Mouse (Mus musculus) heart, embryonic 12.5 days (tissue): ENCODE measurements around the gene Elob. TPM values are rescaled to one million over a fixed set of nuclear protein-coding genes. Genes with fewer than 3 reads are reported as not detected.

ENCODE experiments used
- ATAC-seq: fragments of 200-750 bp; cut with Nextera tagmentation; 2 replicates; pipeline ENCODE4 v1.8.0; 2017; ENCODE audit warnings: moderate TSS enrichment, moderate library complexity; ENCODE audit not compliant: insufficient number of reproducible peaks, low FRiP score
- H3K27ac ChIP-seq: fragments of 300-500 bp; sonication (generic); 2 replicates; pipeline ENCODE4 v1.5.1; 2016; ENCODE audit warnings: mild to moderate bottlenecking, moderate library complexity; ENCODE audit not compliant: poor library complexity, severe bottlenecking
- H3K27me3 ChIP-seq: fragments of 300-500 bp; sonication (generic); replicated peaks from 2 replicates; pipeline ENCODE4 v1.6.1; 2016; ENCODE audit warnings: mild to moderate bottlenecking, moderate library complexity
- H3K36me3 ChIP-seq: fragments of 300-500 bp; sonication (generic); 2 replicates; pipeline ENCODE4 v1.6.1; 2016; ENCODE audit warnings: mild to moderate bottlenecking, moderate library complexity
- H3K4me1 ChIP-seq: fragments of 300-500 bp; sonication (generic); replicated peaks from 2 replicates; pipeline ENCODE4 v1.6.1; 2016; ENCODE audit warnings: mild to moderate bottlenecking
- H3K4me2 ChIP-seq: fragments of 300-500 bp; sonication (generic); 2 replicates; pipeline ENCODE4 v1.6.1; 2016; ENCODE audit warnings: mild to moderate bottlenecking, moderate library complexity
- H3K4me3 ChIP-seq: fragments of 300-500 bp; sonication (generic); 2 replicates; pipeline ENCODE4 v1.5.1; 2016; ENCODE audit warnings: mild to moderate bottlenecking
- H3K9ac ChIP-seq: fragments of 300-500 bp; sonication (generic); 2 replicates; pipeline ENCODE4 v1.6.1; 2016; ENCODE audit warnings: mild to moderate bottlenecking, moderate library complexity
- H3K9me3 ChIP-seq: fragments of 300-500 bp; sonication (generic); replicated peaks from 2 replicates; pipeline ENCODE4 v1.6.1; 2016; ENCODE audit warnings: mild to moderate bottlenecking, moderate library complexity
- WGBS: fragments of 180-500 bp; shearing (Covaris S2); methylation state at CpG from one replicate; pipeline ENCODE4 v1.1.7; 2016; 5-methylcytosine and 5-hydroxymethylcytosine counted together
- polyA plus RNA-seq: library from polyadenylated mRNA; unstranded; fragments of >200 nt; fragmentation: Nextera tagmentation; extraction: Ambion mirVana; gene quantifications from 2 replicates; pipeline ENCODE4 v1.2.1, GENCODE M21; 2016

Gene Elob
- polyA plus RNA-seq, 1 experiment from 2014 or later, result 903 TPM

DNA sequence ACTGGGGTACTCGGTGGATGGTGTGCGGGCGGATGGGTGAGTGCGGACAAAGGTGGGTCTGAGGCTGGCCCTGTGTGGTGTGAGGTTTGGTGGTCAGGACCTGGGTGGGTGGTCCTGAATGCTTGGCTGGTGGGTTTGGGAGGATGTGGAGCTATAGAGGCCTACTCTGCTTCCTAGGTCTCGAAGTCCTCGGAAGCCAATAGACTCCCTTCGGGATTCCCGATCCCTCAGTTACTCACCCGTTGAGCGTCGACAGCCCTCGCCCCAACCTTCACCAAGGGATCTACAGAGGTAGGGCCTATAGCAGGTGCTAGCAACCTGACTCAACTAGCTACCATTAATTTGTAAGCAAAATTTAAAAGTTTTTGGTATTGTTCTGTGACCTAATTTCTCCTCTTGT, 5.3 kb downstream of the Elob start:
- Histone ChIP-seq H3K27me3 (no peaks in the 10 kb centered on the region), H3K36me3 (peaks cover 86% of the 10 kb centered on the region), H3K4me1 (peaks cover 15% of the 10 kb centered on the region), H3K9ac (no peak overlapping the region), H3K27ac (no peak overlapping the region), H3K4me2 (no peak overlapping the region), H3K9me3 (peaks cover 9% of the 10 kb centered on the region), H3K4me3 (no peak overlapping the region)
- WGBS, result 93% methylated on average over 12 of the region's 12 CpGs
- ATAC-seq, result no peak

DNA sequence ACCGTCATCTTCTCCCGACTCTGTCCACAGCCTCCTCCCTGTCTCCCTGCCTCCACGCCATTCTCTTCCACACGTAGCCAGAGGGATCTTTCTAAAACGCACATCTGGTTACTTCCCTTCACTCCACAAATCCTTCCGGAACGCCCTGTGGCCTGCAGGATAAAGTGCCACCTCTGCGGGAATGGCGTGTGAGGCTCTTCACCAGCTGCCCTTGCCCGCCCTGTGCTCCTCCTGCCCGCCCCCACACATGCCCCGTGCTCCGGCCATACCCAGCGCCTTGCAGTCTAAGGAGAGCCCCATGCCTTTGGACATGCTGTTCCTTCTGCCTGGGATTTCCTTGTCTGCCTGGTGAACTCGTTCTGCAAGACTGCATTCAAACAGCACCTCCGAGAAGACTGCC, 5.9 kb downstream of the Elob start:
- no peaks in the 10 kb centered on the region for H3K27me3 ChIP-seq
- no peak overlapping the region for H3K9ac ChIP-seq
- WGBS, result 79% methylated on average over 16 of the region's 16 CpGs
- H3K27ac ChIP-seq, result no peak overlapping the region
- no peak overlapping the region for H3K4me3 ChIP-seq
- peaks cover 92% of the 10 kb centered on the region for H3K36me3 ChIP-seq
- peaks cover 13% of the 10 kb centered on the region for H3K4me1 ChIP-seq
- H3K9me3 ChIP-seq, result peaks cover 14% of the 10 kb centered on the region
- H3K4me2 ChIP-seq, result no peak overlapping the region
- no peak for ATAC-seq

DNA sequence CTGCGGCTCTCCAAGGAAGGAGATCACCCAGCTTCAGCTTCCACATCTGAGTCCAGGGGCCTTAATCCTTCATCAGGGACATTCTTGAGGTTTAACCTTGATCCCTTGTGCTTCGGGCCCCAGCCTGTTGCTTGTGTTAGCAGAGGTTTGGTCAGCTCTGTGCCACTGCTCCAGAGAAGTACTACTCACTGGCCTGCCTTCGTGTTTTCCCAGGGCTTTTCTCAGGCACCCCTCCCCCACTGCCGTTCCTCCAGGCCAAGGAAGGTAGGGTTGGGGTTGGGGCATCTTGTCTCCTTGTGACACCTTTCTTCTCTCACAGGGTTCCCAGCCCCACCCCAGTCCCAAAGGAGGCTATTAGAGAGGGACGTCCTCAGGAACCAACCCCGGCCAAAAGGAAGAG, 6.8 kb downstream of the Elob start:
- Histone ChIP-seq H3K9me3 (peaks cover 14% of the 10 kb centered on the region), H3K9ac (no peak overlapping the region), H3K27me3 (no peaks in the 10 kb centered on the region), H3K27ac (no peak overlapping the region), H3K4me2 (no peak overlapping the region), H3K4me1 (0 out of 2 replicates have a peak, but pooled peaks cover 5% of the 10 kb centered on the region), H3K36me3 (peaks cover 98% of the 10 kb centered on the region), H3K4me3 (no peak overlapping the region)
- ATAC-seq, result no peak
- WGBS, result 67% methylated on average over 6 of the region's 6 CpGs

DNA sequence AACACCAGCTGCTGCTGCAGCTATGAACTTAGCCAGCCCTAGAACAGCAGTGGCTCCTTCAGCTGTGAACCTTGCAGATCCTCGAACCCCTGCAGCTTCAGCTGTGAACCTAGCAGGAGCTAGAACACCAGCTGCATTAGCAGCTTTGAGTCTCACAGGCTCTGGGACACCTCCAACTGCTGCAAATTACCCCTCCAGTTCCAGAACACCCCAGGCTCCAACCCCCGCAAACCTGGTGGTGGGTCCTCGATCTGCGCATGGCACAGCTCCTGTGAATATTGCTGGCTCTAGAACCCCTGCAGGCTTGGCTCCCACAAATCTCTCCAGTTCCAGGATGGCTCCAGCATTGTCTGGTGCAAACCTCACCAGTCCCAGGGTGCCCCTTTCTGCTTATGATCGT, 8.2 kb downstream of the Elob start:
- Histone ChIP-seq H3K36me3 (peaks cover 99% of the 10 kb centered on the region), H3K4me3 (no peak overlapping the region), H3K27me3 (no peaks in the 10 kb centered on the region), H3K27ac (no peak overlapping the region), H3K9ac (no peak overlapping the region), H3K4me1 (0 out of 2 replicates have a peak, but pooled peaks cover 4% of the 10 kb centered on the region), H3K4me2 (no peak overlapping the region), H3K9me3 (peaks cover 14% of the 10 kb centered on the region)
- WGBS, result 94% methylated on average over 5 of the region's 5 CpGs
- ATAC-seq, result no peak

DNA sequence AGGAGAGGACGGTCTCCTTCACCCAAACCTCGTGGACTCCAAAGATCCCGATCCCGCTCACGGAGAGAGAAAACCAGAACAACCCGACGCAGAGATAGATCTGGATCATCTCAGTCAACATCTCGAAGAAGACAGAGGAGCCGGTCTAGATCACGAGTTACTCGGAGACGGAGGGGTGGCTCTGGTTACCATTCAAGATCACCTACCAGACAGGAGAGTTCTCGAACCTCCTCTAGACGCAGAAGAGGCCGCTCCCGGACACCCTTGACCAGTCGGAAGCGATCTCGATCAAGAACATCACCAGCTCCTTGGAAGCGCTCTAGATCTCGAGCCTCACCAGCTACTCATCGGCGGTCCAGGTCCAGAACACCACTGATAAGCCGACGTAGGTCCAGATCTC, 9.7 kb downstream of the Elob start:
- peaks cover 98% of the 10 kb centered on the region for H3K36me3 ChIP-seq
- peaks cover 19% of the 10 kb centered on the region for H3K9me3 ChIP-seq
- no peaks in the 10 kb centered on the region for H3K27me3 ChIP-seq
- H3K9ac ChIP-seq, result no peak overlapping the region
- no peak overlapping the region for H3K4me3 ChIP-seq
- H3K4me2 ChIP-seq, result no peak overlapping the region
- no peak for ATAC-seq
- no peak overlapping the region for H3K27ac ChIP-seq
- 0 out of 2 replicates have a peak, but pooled peaks cover 4% of the 10 kb centered on the region for H3K4me1 ChIP-seq
- 98% methylated on average over 25 of the region's 25 CpGs for WGBS

DNA sequence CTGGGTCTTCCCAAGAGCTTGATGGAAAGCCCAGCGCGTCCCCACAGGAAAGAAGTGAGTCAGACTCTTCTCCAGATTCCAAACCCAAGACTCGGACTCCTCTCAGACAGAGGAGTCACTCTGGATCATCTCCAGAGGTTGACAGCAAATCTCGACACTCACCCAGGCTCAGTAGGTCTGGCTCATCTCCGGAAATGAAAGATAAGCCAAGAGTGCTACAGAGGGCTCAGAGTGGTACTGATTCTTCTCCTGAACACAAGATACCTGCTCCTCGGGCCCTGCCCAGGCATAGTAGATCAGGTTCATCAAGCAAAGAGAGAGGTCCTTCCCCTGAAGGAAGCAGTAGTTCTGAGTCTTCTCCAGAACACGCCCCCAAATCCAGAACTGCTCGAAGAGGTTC, 10.4 kb downstream of the Elob start:
- no peak overlapping the region for H3K4me2 ChIP-seq
- 0 out of 2 replicates have a peak, but pooled peaks cover 4% of the 10 kb centered on the region for H3K4me1 ChIP-seq
- ATAC-seq, result no peak
- H3K9me3 ChIP-seq, result peaks cover 19% of the 10 kb centered on the region
- H3K9ac ChIP-seq, result no peak overlapping the region
- H3K36me3 ChIP-seq, result peaks cover 98% of the 10 kb centered on the region
- no peaks in the 10 kb centered on the region for H3K27me3 ChIP-seq
- no peak overlapping the region for H3K4me3 ChIP-seq
- 95% methylated on average over 8 of the region's 8 CpGs for WGBS
- H3K27ac ChIP-seq, result no peak overlapping the region

DNA sequence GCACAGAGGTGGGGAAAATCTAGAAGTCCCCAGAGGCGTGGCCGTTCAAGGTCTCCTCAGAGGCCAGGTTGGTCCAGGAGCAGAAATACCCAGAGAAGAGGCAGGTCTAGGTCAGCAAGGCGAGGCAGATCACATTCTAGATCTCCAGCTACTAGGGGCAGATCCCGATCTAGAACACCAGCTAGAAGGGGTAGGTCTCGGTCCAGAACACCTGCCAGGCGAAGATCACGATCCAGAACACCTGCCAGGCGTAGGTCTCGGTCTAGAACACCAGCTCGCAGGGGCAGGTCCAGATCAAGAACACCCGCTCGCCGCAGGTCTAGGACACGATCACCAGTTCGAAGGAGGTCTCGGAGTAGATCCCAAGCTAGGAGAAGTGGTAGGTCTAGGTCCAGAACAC, 13.3 kb downstream of the Elob start:
- Histone ChIP-seq H3K9ac (no peak overlapping the region), H3K4me2 (no peak overlapping the region), H3K36me3 (peaks cover 91% of the 10 kb centered on the region), H3K9me3 (peaks cover 19% of the 10 kb centered on the region), H3K4me1 (no peaks in the 10 kb centered on the region), H3K4me3 (no peak overlapping the region), H3K27me3 (no peaks in the 10 kb centered on the region), H3K27ac (no peak overlapping the region)
- no peak for ATAC-seq
- over 99% methylated on average over 16 of the region's 16 CpGs for WGBS

DNA sequence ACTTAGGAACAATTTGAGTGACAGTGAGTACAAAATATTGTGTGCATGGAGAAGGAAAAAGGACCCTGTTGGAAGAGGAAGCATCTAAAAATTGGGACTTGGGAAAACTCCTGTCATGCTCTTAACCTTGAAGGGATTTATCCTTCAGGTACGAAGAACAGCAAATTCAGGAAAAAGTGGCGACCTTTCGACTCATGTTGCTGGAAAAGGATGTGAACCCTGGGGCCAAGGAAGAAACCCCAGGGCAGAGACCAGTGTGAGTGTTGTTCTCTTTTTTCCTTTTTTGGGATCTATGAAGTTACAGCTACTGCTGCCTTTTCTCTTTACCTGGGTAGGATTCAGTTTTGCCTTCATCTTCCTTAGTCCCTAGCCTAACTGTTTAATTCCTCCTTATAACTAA, 21.0 kb downstream of the Elob start:
- WGBS, result 89% methylated on average over 3 of the region's 3 CpGs
- ATAC-seq, result no peak

DNA sequence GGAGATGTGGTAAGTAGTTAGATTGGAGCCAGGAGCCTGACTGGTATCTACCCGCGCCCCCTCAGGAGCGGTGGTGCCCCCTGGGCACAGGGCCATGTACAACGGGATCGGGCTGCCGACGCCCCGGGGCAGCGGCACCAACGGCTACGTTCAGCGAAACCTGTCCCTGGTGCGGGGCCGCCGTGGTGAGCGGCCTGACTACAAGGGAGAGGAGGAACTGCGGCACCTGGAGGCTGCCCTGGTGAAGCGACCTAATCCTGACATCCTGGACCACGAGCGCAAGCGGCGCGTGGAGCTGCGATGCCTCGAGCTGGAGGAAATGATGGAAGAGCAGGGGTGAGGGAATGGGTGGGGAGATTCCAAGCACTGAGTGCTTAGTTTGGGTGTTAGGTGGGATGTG, 22.1 kb downstream of the Elob start:
- Histone ChIP-seq H3K9ac (no peak overlapping the region), H3K4me2 (peak overlapping the region; percentile 37), H3K9me3 (no peaks in the 10 kb centered on the region), H3K27me3 (no peaks in the 10 kb centered on the region), H3K4me1 (peaks cover 23% of the 10 kb centered on the region), H3K27ac (no peak overlapping the region), H3K36me3 (peaks cover 50% of the 10 kb centered on the region), H3K4me3 (peak overlapping the region; percentile 1; the same call in 1 of the 2 replicates)
- ATAC-seq, result no peak
- WGBS, result 76% methylated on average over 25 of the region's 25 CpGs

More for the DNA sequence above, 21.0 kb downstream of the Elob start:
- Histone ChIP-seq H3K4me2 (no peak overlapping the region), H3K9ac (no peak overlapping the region), H3K27me3 (no peaks in the 10 kb centered on the region), H3K4me3 (no peak overlapping the region), H3K9me3 (no peaks in the 10 kb centered on the region), H3K4me1 (peaks cover 23% of the 10 kb centered on the region), H3K36me3 (peaks cover 59% of the 10 kb centered on the region), H3K27ac (no peak overlapping the region)

DNA sequence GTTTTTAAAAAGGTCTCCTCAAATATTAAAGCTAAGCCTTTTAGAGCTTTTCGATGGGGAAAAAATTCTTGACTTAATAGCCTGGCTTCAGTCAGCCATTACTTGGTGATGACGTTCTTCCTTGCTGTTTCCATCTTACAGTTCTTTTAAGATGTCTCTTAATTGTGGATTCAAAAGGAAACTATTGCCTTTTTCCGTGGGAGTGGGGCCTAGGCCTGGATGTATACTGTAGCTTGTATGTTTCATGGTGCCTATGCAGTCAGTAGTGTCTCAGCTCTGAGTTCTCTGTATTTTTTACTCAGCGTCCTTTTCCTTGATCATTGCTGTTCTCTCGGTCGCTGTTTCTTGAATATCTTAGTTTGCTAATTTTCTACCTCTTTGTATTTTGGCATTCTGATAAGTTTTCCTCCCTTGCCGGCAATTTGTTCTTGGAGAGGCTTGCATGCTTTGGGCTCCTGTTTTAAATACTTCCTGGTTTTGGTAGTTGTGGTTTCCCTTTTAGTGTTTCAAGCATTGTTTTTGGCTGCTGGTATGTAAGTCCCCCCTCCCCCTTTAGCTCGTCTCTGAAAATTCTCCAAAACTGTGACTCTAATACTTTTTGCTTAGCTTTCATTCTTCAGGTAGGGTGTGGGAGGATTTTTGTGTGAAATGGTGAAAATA, 24.4 kb downstream of the Elob start:
- H3K9ac ChIP-seq, result peak overlapping the region; percentile 100
- peak overlapping the region; percentile 92 for H3K4me2 ChIP-seq
- H3K4me3 ChIP-seq, result peak overlapping the region; percentile 99
- H3K4me1 ChIP-seq, result peaks cover 23% of the 10 kb centered on the region
- peaks cover 29% of the 10 kb centered on the region for H3K36me3 ChIP-seq
- H3K27ac ChIP-seq, result peak overlapping the region; percentile 97
- no peaks in the 10 kb centered on the region for H3K27me3 ChIP-seq
- WGBS, result 2% methylated on average over 8 of the region's 8 CpGs
- H3K9me3 ChIP-seq, result no peaks in the 10 kb centered on the region
- no peak for ATAC-seq

DNA sequence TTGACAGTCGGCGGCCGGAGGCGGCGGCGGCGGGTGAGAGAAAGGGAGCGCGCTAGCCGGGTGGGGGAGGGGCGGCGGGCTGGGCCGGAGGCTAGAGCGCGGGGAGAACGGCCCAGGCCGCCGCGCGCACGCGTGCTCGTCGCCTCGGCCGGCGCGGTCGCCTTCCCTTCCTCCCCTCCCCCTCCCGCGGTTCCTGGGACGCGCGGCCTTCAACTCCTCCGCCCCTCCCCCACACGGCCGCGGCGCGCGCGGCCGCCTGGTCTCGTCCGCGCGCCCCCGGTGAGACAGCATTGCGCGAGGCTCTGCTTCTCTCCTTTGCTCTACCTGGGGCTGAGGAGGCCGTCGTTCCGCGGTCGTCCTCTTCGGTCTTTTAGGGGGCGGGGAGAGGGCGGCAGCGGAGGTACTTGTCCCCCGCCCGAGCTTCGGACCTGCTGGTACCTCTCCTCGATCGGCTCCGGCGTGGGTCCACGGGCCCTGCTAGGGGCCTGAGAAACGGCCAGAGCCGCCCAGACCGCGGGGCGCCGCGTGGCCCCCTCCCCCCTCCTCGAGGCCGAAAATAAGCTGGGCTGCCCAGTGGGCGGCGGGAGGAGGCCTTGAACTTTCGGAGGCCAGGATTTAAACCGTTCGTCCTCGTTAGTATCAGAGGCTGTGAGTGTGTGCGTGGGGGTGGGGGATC, 25.4 kb downstream of the Elob start:
- H3K36me3 ChIP-seq, result peaks cover 18% of the 10 kb centered on the region
- H3K27me3 ChIP-seq, result no peaks in the 10 kb centered on the region
- H3K27ac ChIP-seq, result peak overlapping the region; percentile 97
- no peaks in the 10 kb centered on the region for H3K9me3 ChIP-seq
- WGBS, result under 1% methylated on average over 55 of the region's 83 CpGs
- peak overlapping the region; percentile 92 for H3K4me2 ChIP-seq
- peak; percentile 81 for ATAC-seq
- peak overlapping the region; percentile 100 for H3K9ac ChIP-seq
- H3K4me3 ChIP-seq, result peak overlapping the region; percentile 99
- H3K4me1 ChIP-seq, result peaks cover 23% of the 10 kb centered on the region
